Mouse (Mus musculus) ES-E14 (cell line): ENCODE data around the gene Dbr1.

Experiments
- CHD2 ChIP-seq: IDR thresholded peaks from 2 replicates; pipeline ENCODE4 v1.6.1; 2014; ENCODE audit warnings: mild to moderate bottlenecking, low read depth, low read length, inconsistent platforms
- HCFC1 ChIP-seq: IDR thresholded peaks from 2 replicates; pipeline ENCODE4 v1.6.1; 2012; ENCODE audit warnings: low read length, inconsistent platforms, borderline replicate concordance; ENCODE audit not compliant: insufficient read depth
- MAFK ChIP-seq: IDR thresholded peaks from 2 replicates; pipeline ENCODE4 v1.6.1; 2014; ENCODE audit warnings: mild to moderate bottlenecking, low read depth, low read length, inconsistent platforms; ENCODE audit not compliant: insufficient read depth
- ZC3H11A ChIP-seq: IDR thresholded peaks from 2 replicates; pipeline ENCODE4 v1.6.1; 2012; ENCODE audit warnings: low read depth, mild to moderate bottlenecking, inconsistent platforms, low read length, borderline replicate concordance
- ZNF384 ChIP-seq: IDR thresholded peaks from 2 replicates; pipeline ENCODE4 v1.6.1; 2012; ENCODE audit warnings: low read depth, low read length, inconsistent platforms

- TF ChIP-seq MAFK = no peak
- no peak for TF ChIP-seq ZNF384
- peak; percentile 100 for TF ChIP-seq ZC3H11A
- peak; percentile 67; the same call in 1 of the 2 replicates for TF ChIP-seq HCFC1
- TF ChIP-seq CHD2 = no peak
Measured at GRCm38 (mm10) chr9:99568347-99569070, 7.1 kb upstream of the Dbr1 start, which contains the start of gene Armc8.
